Mouse (Mus musculus): ENCODE measurements around the gene Slc16a8. TPM values are rescaled to one million over a fixed set of nuclear protein-coding genes. Genes with fewer than 3 reads are reported as not detected.

Slc16a8 gene
- polyA plus RNA-seq, 1 experiment from 2014 or later: 0.27 TPM

GRCm38 (mm10) chr15:79212750-79213446 is 41.7 kb downstream of the Slc16a8 start:
- H3K4me1 ChIP-seq: peaks cover 24% of the 10 kb centered on the region
- H3K27ac ChIP-seq (replicated peaks): 0 out of 2 replicates have a peak overlapping the region, but pooled peaks have one; percentile 1
- 81% methylated on average over 26 of the region's 26 CpGs for WGBS
- no peak overlapping the region for H3K4me3 ChIP-seq
- ATAC-seq (ENCODE audit: extremely low read depth, insufficient number of reproducible peaks, low FRiP score, low TSS enrichment): no peak
- H3K9ac ChIP-seq: no peak overlapping the region
- H3K27me3 ChIP-seq (replicated peaks): peaks cover 3% of the 10 kb centered on the region; the same call in 1 of the 2 replicates
- H3K36me3 ChIP-seq: no peaks in the 10 kb centered on the region
- no peak overlapping the region for H3K4me2 ChIP-seq
- H3K9me3 ChIP-seq: no peaks in the 10 kb centered on the region

GRCm38 (mm10) chr15:79210357-79210756 is 44.2 kb downstream of the Slc16a8 start:
- Histone ChIP-seq H3K27me3 (replicated peaks) (peaks cover 3% of the 10 kb centered on the region; the same call in 1 of the 2 replicates), H3K4me2 (no peak overlapping the region), H3K27ac (replicated peaks) (peak overlapping the region; percentile 17; the same call in 1 of the 2 replicates), H3K9ac (peak overlapping the region; percentile 20; the same call in 1 of the 2 replicates), H3K36me3 (no peaks in the 10 kb centered on the region), H3K4me1 (peaks cover 24% of the 10 kb centered on the region), H3K9me3 (no peaks in the 10 kb centered on the region), H3K4me3 (no peak overlapping the region)
- 50% methylated on average over 2 of the region's 2 CpGs for WGBS
- ATAC-seq (ENCODE audit: extremely low read depth, insufficient number of reproducible peaks, low FRiP score, low TSS enrichment): no peak

- H3K27ac ChIP-seq (replicated peaks): no peak overlapping the region
- no peak for ATAC-seq (ENCODE audit: extremely low read depth, insufficient number of reproducible peaks, low FRiP score, low TSS enrichment)
Observed at GRCm38 (mm10) chr15:79208758-79209439, 45.7 kb downstream of the Slc16a8 start.

GRCm38 (mm10) chr15:79208211-79208610 is 46.4 kb downstream of the Slc16a8 start:
- Histone ChIP-seq H3K9ac (no peak overlapping the region), H3K27ac (replicated peaks) (no peak overlapping the region), H3K4me3 (no peak overlapping the region), H3K27me3 (replicated peaks) (peaks cover 8% of the 10 kb centered on the region), H3K36me3 (no peaks in the 10 kb centered on the region), H3K9me3 (no peaks in the 10 kb centered on the region), H3K4me2 (no peak overlapping the region), H3K4me1 (peaks cover 17% of the 10 kb centered on the region)
- no peak for ATAC-seq (ENCODE audit: extremely low read depth, insufficient number of reproducible peaks, low FRiP score, low TSS enrichment)
- 74% methylated on average over 6 of the region's 6 CpGs for WGBS

More at GRCm38 (mm10) chr15:79208758-79209439, 45.7 kb downstream of the Slc16a8 start:
- Histone ChIP-seq H3K4me3 (no peak overlapping the region), H3K4me2 (no peak overlapping the region), H3K36me3 (no peaks in the 10 kb centered on the region), H3K4me1 (peaks cover 22% of the 10 kb centered on the region), H3K9ac (no peak overlapping the region), H3K9me3 (no peaks in the 10 kb centered on the region), H3K27me3 (replicated peaks) (peaks cover 2% of the 10 kb centered on the region; the same call in 1 of the 2 replicates)
- WGBS: 67% methylated on average over 27 of the region's 27 CpGs

- H3K4me3 ChIP-seq: no peak overlapping the region
- H3K27me3 ChIP-seq (replicated peaks): peaks cover 26% of the 10 kb centered on the region
- no peaks in the 10 kb centered on the region for H3K36me3 ChIP-seq
- H3K4me2 ChIP-seq: peak overlapping the region; percentile 24; the same call in 1 of the 2 replicates
- no peaks in the 10 kb centered on the region for H3K9me3 ChIP-seq
- no peak overlapping the region for H3K27ac ChIP-seq (replicated peaks)
- peaks cover 28% of the 10 kb centered on the region for H3K4me1 ChIP-seq
- 20% methylated on average over 10 of the region's 10 CpGs for WGBS
- ATAC-seq (ENCODE audit: extremely low read depth, insufficient number of reproducible peaks, low FRiP score, low TSS enrichment): no peak
- H3K9ac ChIP-seq: 0 out of 2 replicates have a peak overlapping the region, but pooled peaks have one; percentile 52
Observed at GRCm38 (mm10) chr15:79202575-79202974, 52.0 kb downstream of the Slc16a8 start.

GRCm38 (mm10) chr15:79201491-79202150 is 52.9 kb downstream of the Slc16a8 start:
- Histone ChIP-seq H3K9ac (0 out of 2 replicates have a peak overlapping the region, but pooled peaks have one; percentile 33), H3K4me2 (no peak overlapping the region), H3K36me3 (no peaks in the 10 kb centered on the region), H3K27me3 (replicated peaks) (peaks cover 26% of the 10 kb centered on the region), H3K4me3 (no peak overlapping the region), H3K4me1 (peaks cover 28% of the 10 kb centered on the region), H3K9me3 (no peaks in the 10 kb centered on the region), H3K27ac (replicated peaks) (no peak overlapping the region)
- WGBS: 22% methylated on average over 13 of the region's 13 CpGs
- ATAC-seq (ENCODE audit: extremely low read depth, insufficient number of reproducible peaks, low FRiP score, low TSS enrichment): no peak

Other genes starting within 250 kb of the Slc16a8 start
- gene H1f0, start 226.3 kb downstream of the Slc16a8 start, polyA plus RNA-seq (2015; fragmentation: Nextera tagmentation; extraction: Ambion mirVana): 237 and 238 TPM in 2 replicates
- not detected in 2 replicates for gene Galr3, start 212.9 kb downstream of the Slc16a8 start, polyA plus RNA-seq (2015; fragmentation: Nextera tagmentation; extraction: Ambion mirVana)
- 23.9 and 25.4 TPM in 2 replicates for gene Ankrd54, start 191.9 kb downstream of the Slc16a8 start, polyA plus RNA-seq (2015; fragmentation: Nextera tagmentation; extraction: Ambion mirVana)
- 154 and 160 TPM in 2 replicates for gene Eif3l, start 179.6 kb downstream of the Slc16a8 start, polyA plus RNA-seq (2015; fragmentation: Nextera tagmentation; extraction: Ambion mirVana)
- 15.4 and 15.6 TPM in 2 replicates for gene Micall1, start 145.9 kb downstream of the Slc16a8 start, polyA plus RNA-seq (2015; fragmentation: Nextera tagmentation; extraction: Ambion mirVana)
- 231 and 244 TPM in 2 replicates for gene Polr2f, start 113.8 kb downstream of the Slc16a8 start, polyA plus RNA-seq (2015; fragmentation: Nextera tagmentation; extraction: Ambion mirVana)
- gene 1700088E04Rik, start 113.5 kb downstream of the Slc16a8 start, polyA plus RNA-seq (2015; fragmentation: Nextera tagmentation; extraction: Ambion mirVana): 6.0 TPM in 2 replicates
- 0.42 and 0.44 TPM in 2 replicates for gene Sox10, start 89.5 kb downstream of the Slc16a8 start, polyA plus RNA-seq (2015; fragmentation: Nextera tagmentation; extraction: Ambion mirVana)
- 32.4 and 33.4 TPM in 2 replicates for gene Pick1, start 25.6 kb downstream of the Slc16a8 start, polyA plus RNA-seq (2015; fragmentation: Nextera tagmentation; extraction: Ambion mirVana)
- 0.35 and 0.78 TPM in 2 replicates for gene Gm49486, start 25.4 kb downstream of the Slc16a8 start, polyA plus RNA-seq (2015; fragmentation: Nextera tagmentation; extraction: Ambion mirVana)
- 10.6 and 12.4 TPM in 2 replicates for gene Baiap2l2, start 30.8 kb upstream of the Slc16a8 start, polyA plus RNA-seq (2015; fragmentation: Nextera tagmentation; extraction: Ambion mirVana)
- gene Pla2g6, start 73.6 kb upstream of the Slc16a8 start, polyA plus RNA-seq (2015; fragmentation: Nextera tagmentation; extraction: Ambion mirVana): 12.2 and 12.7 TPM in 2 replicates
- 1.7 and 2.0 TPM in 2 replicates for gene Maff, start 91.9 kb upstream of the Slc16a8 start, polyA plus RNA-seq (2015; fragmentation: Nextera tagmentation; extraction: Ambion mirVana)
- 65.8 and 72.7 TPM in 2 replicates for gene Tmem184b, start 148.8 kb upstream of the Slc16a8 start, polyA plus RNA-seq (2015; fragmentation: Nextera tagmentation; extraction: Ambion mirVana)
- 64.8 and 76.2 TPM in 2 replicates for gene Csnk1e, start 200.8 kb upstream of the Slc16a8 start, polyA plus RNA-seq (2015; fragmentation: Nextera tagmentation; extraction: Ambion mirVana)